Mouse (Mus musculus): ENCODE measurements around the gene Itsn1.

DNA sequence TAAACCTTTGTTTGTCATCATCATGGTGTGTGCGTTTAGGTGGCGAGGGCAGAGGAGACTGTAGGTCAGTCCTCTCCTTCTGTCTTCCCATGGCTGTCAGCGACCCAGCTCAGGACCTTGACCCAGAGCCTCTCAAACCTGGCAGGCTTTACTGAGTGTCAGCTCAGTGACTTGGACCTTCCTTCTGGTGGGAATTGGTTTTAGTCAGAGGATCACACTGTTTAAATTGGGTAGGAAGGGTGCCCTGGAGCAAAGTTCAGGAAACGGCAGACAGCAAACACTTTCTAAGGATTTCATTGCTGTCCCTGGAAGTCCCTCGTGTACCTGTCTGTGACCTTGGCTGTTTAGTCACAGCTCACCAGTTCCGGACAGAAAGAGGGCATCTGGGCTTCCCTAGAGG, 55.2 kb downstream of the Itsn1 start:
- TF ChIP-seq POLR2A (IDR thresholded peaks at IDR 0.05; ENCODE audit: control insufficient read depth, extremely low read depth, insufficient read depth, low read length, poor library complexity) (no peak), CTCF (IDR thresholded peaks at IDR 0.05; ENCODE audit: borderline replicate concordance, control insufficient read depth, extremely low read depth, insufficient read depth, low read length, poor library complexity) (no peak)
